Mouse (Mus musculus): ENCODE measurements around the gene Apbb1ip. TPM values are rescaled to one million over a fixed set of nuclear protein-coding genes. Genes with fewer than 3 reads are reported as not detected.

Gene Apbb1ip
- total RNA-seq, 2 experiments from 2014 or later: 6.3 to 6.4 TPM

Other genes with a start within 250 kb of the Apbb1ip start
- gene Gad2, start 151.9 kb upstream of the Apbb1ip start, total RNA-seq (2021): 10 to 100 TPM; 69.2 to 80.4 TPM
- 10 to 100 TPM; 20.1 to 25.0 TPM for gene Pdss1, start 121.4 kb downstream of the Apbb1ip start, total RNA-seq (2021)

Data from layer of hippocampus, postnatal 10 days (tissue).